Mouse (Mus musculus) mature B cell (primary cell): Measurements from ENCODE around the gene Rasgef1a.

Experiments used
- in situ Hi-C: fragments of 300-500 bp; cut with MboI; formaldehyde crosslinking; loops from 2 replicates; pipeline ENCODE4 v1.14.3; 2019

Rasgef1a gene

GRCm38 (mm10) chr6:118072176-118072575, 60.9 kb downstream of the Rasgef1a start:
- in situ Hi-C loops, result no loop called here

- in situ Hi-C loops, result no loop called here
Measured at GRCm38 (mm10) chr6:118074151-118074550, 62.9 kb downstream of the Rasgef1a start.

GRCm38 (mm10) chr6:118076256-118076655, 65.0 kb downstream of the Rasgef1a start:
- in situ Hi-C loops, result no loop called here

- in situ Hi-C loops, result no loop called here
Measured at GRCm38 (mm10) chr6:118076748-118077147, 65.5 kb downstream of the Rasgef1a start.

GRCm38 (mm10) chr6:118077421-118077820, 66.2 kb downstream of the Rasgef1a start:
- in situ Hi-C loops, result no loop called here

- in situ Hi-C loops, result no loop called here
Measured at GRCm38 (mm10) chr6:118078751-118079150, 67.5 kb downstream of the Rasgef1a start.

GRCm38 (mm10) chr6:118079292-118079691, 68.1 kb downstream of the Rasgef1a start:
- in situ Hi-C loops, result no loop called here

- in situ Hi-C loops, result no loop called here
Measured at GRCm38 (mm10) chr6:118079762-118080465, 68.7 kb downstream of the Rasgef1a start.

- in situ Hi-C loops, result no loop called here
Measured at GRCm38 (mm10) chr6:118080711-118081110, 69.5 kb downstream of the Rasgef1a start.

- in situ Hi-C loops, result no loop called here
Measured at GRCm38 (mm10) chr6:118082384-118082783, 71.1 kb downstream of the Rasgef1a start.

- in situ Hi-C loops, result no loop called here
Measured at GRCm38 (mm10) chr6:118083608-118084007, 72.4 kb downstream of the Rasgef1a start.

GRCm38 (mm10) chr6:118084596-118084995, 73.4 kb downstream of the Rasgef1a start:
- in situ Hi-C loops, result no loop called here

GRCm38 (mm10) chr6:118087955-118088354, 76.7 kb downstream of the Rasgef1a start:
- in situ Hi-C loops, result no loop called here

- in situ Hi-C loops, result no loop called here
Measured at GRCm38 (mm10) chr6:118088750-118089440, 77.7 kb downstream of the Rasgef1a start.

GRCm38 (mm10) chr6:118090827-118091226, 79.6 kb downstream of the Rasgef1a start:
- in situ Hi-C loops, result no loop called here

- in situ Hi-C loops, result no loop called here
Measured at GRCm38 (mm10) chr6:118097765-118098365, 86.6 kb downstream of the Rasgef1a start.

- in situ Hi-C loops, result no loop called here
Measured at GRCm38 (mm10) chr6:118099311-118099802, 88.1 kb downstream of the Rasgef1a start.

GRCm38 (mm10) chr6:118111810-118112209, 100.6 kb downstream of the Rasgef1a start:
- in situ Hi-C loops, result no loop called here

GRCm38 (mm10) chr6:118122767-118123166, 111.5 kb downstream of the Rasgef1a start:
- in situ Hi-C loops, result no loop called here

GRCm38 (mm10) chr6:118126577-118126976, 115.3 kb downstream of the Rasgef1a start:
- in situ Hi-C loops, result no loop called here

- in situ Hi-C loops, result no loop called here
Measured at GRCm38 (mm10) chr6:118127198-118127597, 116.0 kb downstream of the Rasgef1a start.

- in situ Hi-C loops, result no loop called here
Measured at GRCm38 (mm10) chr6:118127827-118128487, 116.7 kb downstream of the Rasgef1a start.
